Mouse (Mus musculus) forelimb bud, embryonic 11.5 days (tissue): ENCODE data around the gene Tmie.

Experiments
- DNase-seq: peaks from one replicate; pipeline ENCODE4 v3.0.0-alpha.2; 2012; ENCODE audit warnings: low read depth, low spot score

Tmie gene

GRCm38 (mm10) chr9:110879998-110880561 is at the start of gene Tmie:
Tmie (minus strand) TSS chr9:110880113.
- DNase-seq: no peak

GRCm38 (mm10) chr9:110922759-110923158 is 42.8 kb upstream of the Tmie start:
- peak; percentile 72 for DNase-seq

GRCm38 (mm10) chr9:110920665-110921419 is 40.9 kb upstream of the Tmie start:
- DNase-seq: no peak

- DNase-seq: no peak
These were observed 36.9 kb upstream of the Tmie start, which contains the start of gene Fam240a for GRCm38 (mm10) chr9:110916786-110917185. Fam240a (minus strand) TSS chr9:110916861.

DNA sequence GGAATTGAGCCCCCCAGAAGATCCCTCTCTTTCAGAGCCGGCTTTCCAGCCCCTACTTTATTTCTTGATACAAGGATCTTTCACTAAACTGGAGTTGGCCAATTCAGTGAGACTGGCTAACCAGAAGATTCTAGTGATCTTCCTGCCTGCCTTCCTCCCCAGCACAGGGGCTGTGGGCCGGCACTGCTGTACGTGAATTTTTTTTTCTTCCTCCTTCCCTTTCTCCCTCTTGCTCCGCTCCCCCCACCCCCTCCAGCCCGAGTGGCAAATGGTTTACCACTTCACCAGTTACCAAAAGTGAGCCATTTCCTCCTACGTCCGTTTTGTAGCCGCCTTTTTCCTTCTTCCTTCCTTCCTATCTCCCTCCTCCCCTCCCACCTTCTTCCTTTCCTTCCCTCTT is 35.6 kb upstream of the Tmie start:
- no peak for DNase-seq

DNA sequence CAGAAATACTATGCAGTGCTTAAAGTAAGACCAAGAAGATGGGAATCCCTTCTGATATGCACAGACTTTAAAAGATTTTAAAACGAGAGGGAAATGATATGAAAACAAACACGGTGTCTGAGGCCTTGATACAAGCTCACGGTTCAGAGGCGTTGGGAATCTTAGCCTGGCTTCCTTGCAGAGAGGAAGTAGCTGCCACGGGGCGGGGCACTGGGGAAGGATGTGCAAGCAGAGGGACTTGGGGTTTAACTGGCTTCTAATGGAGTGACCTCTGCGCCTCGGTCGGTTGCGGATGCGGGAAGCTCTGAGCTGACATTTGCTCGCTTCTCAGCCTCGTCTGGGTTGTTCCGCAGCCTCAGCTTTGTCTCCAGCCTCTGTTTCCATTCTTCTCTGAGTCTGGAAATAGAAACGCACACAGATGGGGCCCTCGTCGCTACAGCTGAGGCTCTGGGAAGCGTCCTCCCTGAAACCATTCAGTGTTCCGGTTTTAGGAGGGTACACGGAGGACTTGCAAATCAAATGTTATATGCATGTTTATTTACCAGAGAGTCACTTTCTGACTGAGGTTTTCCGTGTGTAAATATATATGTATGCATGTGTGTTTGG is 34.8 kb upstream of the Tmie start:
- no peak for DNase-seq

DNA sequence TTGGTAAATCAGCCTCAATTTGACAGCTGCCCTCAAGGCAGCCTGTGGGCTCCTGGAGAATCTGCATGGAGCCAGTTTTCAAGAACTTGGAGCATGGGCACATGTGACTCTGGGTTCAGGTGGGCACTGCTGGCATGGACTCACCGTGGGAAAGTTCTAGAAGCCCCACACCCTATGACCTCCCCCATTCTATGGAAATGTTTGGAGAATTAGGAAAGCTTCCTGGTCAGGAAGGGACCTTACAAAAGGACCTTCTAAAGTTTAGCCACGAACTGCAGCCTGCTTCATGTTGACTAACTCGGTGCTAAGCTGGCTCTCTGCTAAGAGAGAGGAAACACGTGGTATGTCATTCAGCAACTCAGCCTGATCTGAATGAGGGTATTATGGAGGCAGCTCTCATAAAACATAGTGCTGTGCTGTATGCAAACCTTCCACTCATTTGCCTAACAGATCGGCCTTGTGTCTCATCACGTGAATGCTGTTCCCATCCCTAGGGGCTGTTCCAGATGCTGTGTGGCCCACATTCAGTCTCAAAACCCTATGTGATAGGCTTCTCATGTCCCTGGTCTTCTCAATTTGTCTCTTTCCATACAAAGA is 29.6 kb upstream of the Tmie start:
- DNase-seq: no peak

- DNase-seq: no peak
These were observed 28.7 kb upstream of the Tmie start for GRCm38 (mm10) chr9:110908631-110909016.

- DNase-seq: no peak
These were observed 28.1 kb upstream of the Tmie start for GRCm38 (mm10) chr9:110907838-110908630.

DNA sequence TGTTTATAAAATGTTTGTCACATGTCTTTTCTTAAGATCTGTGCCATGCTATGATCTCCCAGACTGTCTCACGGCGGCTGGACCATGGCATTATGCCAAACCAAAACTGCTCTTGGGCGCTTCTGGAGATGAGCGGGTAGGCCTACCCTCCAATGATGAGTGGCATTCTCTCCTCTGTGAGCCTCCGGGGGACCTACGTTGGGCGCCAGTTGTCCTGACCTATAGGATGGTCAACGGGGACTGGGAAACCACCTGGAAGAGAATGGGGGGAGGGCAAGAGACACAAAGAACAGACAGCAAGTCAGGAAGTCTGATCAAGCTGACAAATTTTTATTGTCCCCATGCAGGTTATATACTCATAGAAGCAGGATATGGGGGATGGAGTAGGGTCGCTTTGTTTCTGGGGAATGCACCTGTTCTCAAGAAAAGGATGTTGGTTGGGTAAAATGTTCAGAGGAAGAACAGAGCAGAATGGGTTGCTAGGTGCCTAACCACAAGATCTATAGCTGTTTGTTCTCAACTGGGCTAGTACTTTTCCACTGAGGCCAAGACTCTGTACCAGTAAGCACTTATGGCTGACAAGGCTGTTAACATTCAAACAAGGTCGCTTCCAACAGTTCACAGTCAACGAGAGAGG is 27.4 kb upstream of the Tmie start:
- no peak for DNase-seq

DNA sequence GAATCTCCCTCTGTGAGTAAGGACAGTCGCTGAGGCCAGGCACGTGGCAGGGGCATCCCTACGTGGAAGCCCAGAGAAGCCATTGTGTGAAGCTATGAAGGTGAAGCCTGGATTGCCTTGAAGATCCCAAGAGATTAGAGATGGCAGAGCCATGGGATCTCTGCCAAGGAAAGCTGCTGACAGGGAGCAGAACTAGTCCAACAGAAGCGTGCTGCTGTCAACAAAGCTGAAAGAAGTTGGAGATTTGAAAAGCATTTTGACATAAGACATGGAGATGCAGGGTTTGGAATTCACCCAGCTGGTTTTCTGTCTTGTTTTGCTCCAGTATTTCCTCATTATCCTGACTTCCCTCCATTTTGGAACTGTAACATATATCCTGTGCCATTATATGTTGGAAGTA is 22.4 kb upstream of the Tmie start:
- DNase-seq: no peak

DNA sequence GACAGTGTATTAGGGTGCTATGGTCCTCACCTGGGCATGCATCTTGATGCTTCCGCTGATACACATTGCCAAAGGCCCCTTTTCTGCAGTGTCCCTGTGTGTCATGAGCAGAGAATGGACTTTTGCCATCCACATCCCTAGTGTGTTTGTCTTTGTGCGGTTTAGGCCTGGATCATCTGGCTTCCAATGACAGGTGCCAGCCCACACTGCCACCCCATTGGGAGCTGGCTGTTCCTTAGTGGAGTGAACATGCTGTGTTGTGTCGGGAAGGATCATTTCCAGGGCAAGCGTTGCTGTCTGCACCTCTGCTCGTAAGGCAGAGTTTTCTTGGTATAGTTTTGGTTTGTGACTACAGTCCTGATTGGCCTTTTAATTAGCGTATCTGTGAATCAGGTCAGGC is 21.3 kb upstream of the Tmie start:
- no peak for DNase-seq

- no peak for DNase-seq
These were observed 19.6 kb upstream of the Tmie start for GRCm38 (mm10) chr9:110899451-110900008.

GRCm38 (mm10) chr9:110896595-110896994 is 16.7 kb upstream of the Tmie start:
- no peak for DNase-seq

DNA sequence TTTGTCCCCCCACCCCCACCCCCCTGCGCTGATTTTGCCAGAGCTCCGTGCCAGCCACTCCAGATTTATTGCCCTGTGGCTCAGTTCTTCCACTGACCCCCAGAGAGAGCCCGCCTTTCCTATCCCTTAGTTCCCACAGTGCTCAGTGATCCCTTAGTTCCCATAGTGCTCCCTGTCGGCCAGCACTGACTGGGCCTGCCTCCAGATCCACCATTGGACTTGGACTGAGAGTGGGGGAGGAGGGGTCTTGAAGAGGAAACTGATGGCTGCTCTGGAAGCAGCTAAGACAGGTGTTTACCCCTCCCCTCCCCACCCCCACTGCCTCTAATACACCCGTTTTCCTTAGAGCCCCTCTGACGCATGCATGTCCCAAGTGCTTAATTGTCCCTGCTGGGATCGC is 16.1 kb upstream of the Tmie start:
- no peak for DNase-seq

DNA sequence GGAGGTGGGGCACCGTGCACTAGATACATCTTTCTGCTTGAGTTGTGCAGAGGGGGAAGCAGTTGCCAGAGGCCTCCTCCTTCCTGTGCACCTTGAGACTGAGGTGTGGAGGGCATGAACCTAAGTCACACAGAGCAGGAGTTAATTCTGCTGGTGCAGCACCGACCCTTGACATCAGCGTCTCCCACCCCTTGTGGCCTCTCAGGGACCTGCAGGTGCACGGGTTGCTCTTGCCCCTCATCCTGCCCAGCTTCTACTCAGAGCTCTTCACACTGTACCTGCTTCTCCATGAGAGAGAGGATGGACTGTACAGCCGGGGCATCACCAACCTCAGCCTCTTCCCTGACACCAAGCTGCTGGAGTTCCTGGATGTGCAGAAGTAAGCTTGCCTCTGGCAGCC is 15.6 kb upstream of the Tmie start:
- DNase-seq: no peak

DNA sequence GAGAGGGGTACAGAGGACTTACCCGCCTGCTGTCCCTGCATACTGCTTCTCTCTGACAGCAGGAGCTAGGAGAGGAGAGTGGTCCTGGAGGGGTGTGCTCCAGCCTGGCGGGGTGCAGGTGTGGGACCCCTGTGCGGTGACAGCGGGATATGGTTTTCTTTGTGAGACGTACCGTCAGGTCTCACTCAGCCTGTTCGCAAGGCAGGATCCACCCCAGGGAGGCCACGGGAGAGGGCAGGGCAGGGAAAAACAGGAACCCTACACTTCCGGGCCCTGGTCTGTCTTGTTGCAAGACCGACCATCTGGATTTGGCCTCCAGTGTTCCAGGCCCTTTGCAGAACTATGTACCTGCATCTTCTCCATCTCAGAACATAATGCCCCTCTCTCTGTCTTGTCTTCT is 13.5 kb upstream of the Tmie start:
- no peak for DNase-seq

- DNase-seq: no peak
These were observed 12.6 kb upstream of the Tmie start for GRCm38 (mm10) chr9:110892552-110892951.

DNA sequence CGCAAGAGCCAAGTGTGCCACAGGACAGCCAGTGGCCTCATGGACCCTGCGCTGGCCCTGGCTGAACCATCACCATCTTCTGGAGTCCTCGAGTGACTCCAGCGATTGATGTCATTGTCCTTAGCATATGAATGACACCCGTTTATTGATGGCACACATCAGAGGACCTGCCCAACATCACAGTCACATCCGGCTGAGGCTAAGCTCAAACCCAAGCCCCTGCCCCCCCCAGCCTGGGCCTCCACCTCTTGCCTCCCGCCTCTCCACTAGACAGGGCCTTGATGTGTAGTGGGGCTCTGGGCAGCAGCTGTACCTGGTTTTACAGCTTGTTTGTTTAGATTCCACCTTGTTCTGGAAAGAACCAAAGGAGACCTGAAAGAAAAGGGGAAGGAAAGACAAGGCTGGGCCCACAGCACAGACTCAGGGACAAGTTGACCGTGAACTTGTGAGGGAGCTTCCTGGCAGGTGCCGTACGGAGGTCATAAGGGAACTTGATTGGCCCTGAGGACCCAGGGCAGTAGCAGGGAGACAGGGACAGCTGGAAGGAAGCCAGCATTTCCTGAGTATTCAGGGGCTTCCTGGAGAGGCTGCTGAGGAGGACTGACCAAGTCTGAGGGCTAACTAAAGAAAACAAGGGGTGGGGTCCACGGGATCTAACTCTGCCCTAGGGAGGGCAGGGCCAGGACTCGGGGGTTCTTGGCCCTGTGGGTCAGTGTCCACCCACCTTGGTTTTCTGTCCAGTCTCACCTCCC is 11.3 kb upstream of the Tmie start:
- DNase-seq: no peak

GRCm38 (mm10) chr9:110890026-110890783 is 10.3 kb upstream of the Tmie start:
- no peak for DNase-seq
